Mouse (Mus musculus): ENCODE results near the gene U90926. TPM values are rescaled to one million over a fixed set of nuclear protein-coding genes. Genes with fewer than 3 reads are reported as not detected.
"Not testable (repeated sequence)": the region's sequence is repeated elsewhere in the genome, so short reads cannot be mapped to it uniquely, and the experiment has no call there.

Gene U90926
- polyA plus RNA-seq, 1 experiment from 2014 or later: not detected

GRCm38 (mm10) chr5:92212231-92212630 is 3.0 kb downstream of the U90926 start:
- H3K9ac ChIP-seq: no peak overlapping the region
- H3K27me3 ChIP-seq: peaks cover 5% of the 10 kb centered on the region; the same call in 1 of the 2 replicates
- H3K27ac ChIP-seq: no peak overlapping the region
- no peaks in the 10 kb centered on the region for H3K4me1 ChIP-seq (replicated peaks)
- no peaks in the 10 kb centered on the region for H3K36me3 ChIP-seq
- no peak overlapping the region for H3K4me3 ChIP-seq (replicated peaks)
- 70% methylated on average over 4 of the region's 4 CpGs for WGBS (ENCODE audit: insufficient replicate concordance)
- no peak overlapping the region for H3K4me2 ChIP-seq
- DNase-seq (no peak), ATAC-seq (ENCODE audit: low read depth) (no peak)
- H3K9me3 ChIP-seq (replicated peaks): no peaks in the 10 kb centered on the region

GRCm38 (mm10) chr5:92210205-92210604 is 5.0 kb downstream of the U90926 start:
- H3K4me2 ChIP-seq: no peak overlapping the region
- H3K9ac ChIP-seq: no peak overlapping the region
- ATAC-seq (ENCODE audit: low read depth): no peak
- H3K36me3 ChIP-seq: no peaks in the 10 kb centered on the region
- peaks cover 6% of the 10 kb centered on the region; the same call in 1 of the 2 replicates for H3K4me1 ChIP-seq (replicated peaks)
- no peak for DNase-seq
- H3K9me3 ChIP-seq (replicated peaks): no peaks in the 10 kb centered on the region
- H3K27ac ChIP-seq: no peak overlapping the region
- 47% methylated on average over 8 of the region's 8 CpGs for WGBS (ENCODE audit: insufficient replicate concordance)
- H3K27me3 ChIP-seq: peaks cover 5% of the 10 kb centered on the region; the same call in 1 of the 2 replicates
- H3K4me3 ChIP-seq (replicated peaks): no peak overlapping the region

GRCm38 (mm10) chr5:92206121-92206520 is 9.1 kb downstream of the U90926 start:
- Histone ChIP-seq H3K27me3 (no peaks in the 10 kb centered on the region), H3K4me2 (no peak overlapping the region), H3K9ac (no peak overlapping the region), H3K9me3 (replicated peaks) (no peaks in the 10 kb centered on the region), H3K27ac (no peak overlapping the region), H3K36me3 (peaks cover 19% of the 10 kb centered on the region), H3K4me3 (replicated peaks) (no peak overlapping the region), H3K4me1 (replicated peaks) (peaks cover 21% of the 10 kb centered on the region)
- ATAC-seq (ENCODE audit: low read depth) (no peak), DNase-seq (no peak)
- 81% methylated on average over 6 of the region's 6 CpGs for WGBS (ENCODE audit: insufficient replicate concordance)

GRCm38 (mm10) chr5:92205706-92206105 is 9.5 kb downstream of the U90926 start:
- no peak for ATAC-seq (ENCODE audit: low read depth)
- Histone ChIP-seq H3K4me3 (replicated peaks) (no peak overlapping the region), H3K9me3 (replicated peaks) (no peaks in the 10 kb centered on the region), H3K4me1 (replicated peaks) (peaks cover 21% of the 10 kb centered on the region), H3K9ac (no peak overlapping the region), H3K27me3 (no peaks in the 10 kb centered on the region), H3K36me3 (peaks cover 23% of the 10 kb centered on the region), H3K4me2 (no peak overlapping the region), H3K27ac (no peak overlapping the region)
- 75% methylated on average over 5 of the region's 5 CpGs for WGBS (ENCODE audit: insufficient replicate concordance)
- no peak for DNase-seq

- Histone ChIP-seq H3K4me3 (replicated peaks) (no peak overlapping the region), H3K9ac (no peak overlapping the region), H3K9me3 (replicated peaks) (no peaks in the 10 kb centered on the region), H3K4me2 (no peak overlapping the region), H3K36me3 (peaks cover 26% of the 10 kb centered on the region), H3K27me3 (no peaks in the 10 kb centered on the region), H3K27ac (no peak overlapping the region), H3K4me1 (replicated peaks) (peaks cover 21% of the 10 kb centered on the region)
- DNase-seq (no peak), ATAC-seq (ENCODE audit: low read depth) (peak; percentile 17; the same call in 1 of the 2 replicates)
- WGBS (ENCODE audit: insufficient replicate concordance): 57% methylated on average over 7 of the region's 7 CpGs
Observed at GRCm38 (mm10) chr5:92205184-92205583, 10.0 kb downstream of the U90926 start.

- no peak overlapping the region for H3K4me2 ChIP-seq
- H3K36me3 ChIP-seq: peaks cover 33% of the 10 kb centered on the region
Observed at GRCm38 (mm10) chr5:92204162-92205036, 10.8 kb downstream of the U90926 start.

GRCm38 (mm10) chr5:92198266-92198665 is 16.9 kb downstream of the U90926 start:
- 82% methylated on average over 8 of the region's 8 CpGs for WGBS (ENCODE audit: insufficient replicate concordance)
- H3K4me2 ChIP-seq: no peak overlapping the region
- H3K4me3 ChIP-seq (replicated peaks): no peak overlapping the region
- ATAC-seq (ENCODE audit: low read depth) (no peak), DNase-seq (no peak)
- H3K27ac ChIP-seq: no peak overlapping the region
- H3K36me3 ChIP-seq: peaks cover 83% of the 10 kb centered on the region
- no peaks in the 10 kb centered on the region for H3K4me1 ChIP-seq (replicated peaks)
- H3K9me3 ChIP-seq (replicated peaks): no peaks in the 10 kb centered on the region
- H3K27me3 ChIP-seq: no peaks in the 10 kb centered on the region
- H3K9ac ChIP-seq: no peak overlapping the region

More at GRCm38 (mm10) chr5:92204162-92205036, 10.8 kb downstream of the U90926 start:
- H3K27ac ChIP-seq: no peak overlapping the region
- 40% methylated on average over 6 of the region's 6 CpGs for WGBS (ENCODE audit: insufficient replicate concordance)
- no peaks in the 10 kb centered on the region for H3K27me3 ChIP-seq
- DNase-seq: no peak
- no peaks in the 10 kb centered on the region for H3K9me3 ChIP-seq (replicated peaks)
- H3K4me3 ChIP-seq (replicated peaks): no peak overlapping the region
- H3K4me1 ChIP-seq (replicated peaks): peaks cover 21% of the 10 kb centered on the region
- ATAC-seq (ENCODE audit: low read depth): peak; percentile 68
- H3K9ac ChIP-seq: no peak overlapping the region

- WGBS (ENCODE audit: insufficient replicate concordance): 81% methylated on average over 15 of the region's 15 CpGs
- H3K4me3 ChIP-seq (replicated peaks): no peak overlapping the region
- no peak for DNase-seq
Observed at GRCm38 (mm10) chr5:92196895-92197811, 18.1 kb downstream of the U90926 start.

GRCm38 (mm10) chr5:92195716-92196115 is 19.5 kb downstream of the U90926 start:
- 69% methylated on average over 2 of the region's 2 CpGs for WGBS (ENCODE audit: insufficient replicate concordance)
- not testable (repeated sequence) for H3K4me1 ChIP-seq (replicated peaks); H3K9ac ChIP-seq; H3K4me2 ChIP-seq; H3K27me3 ChIP-seq; H3K27ac ChIP-seq; ATAC-seq (ENCODE audit: low read depth); H3K9me3 ChIP-seq (replicated peaks); DNase-seq; H3K4me3 ChIP-seq (replicated peaks)
- H3K36me3 ChIP-seq: peaks cover 81% of the 10 kb centered on the region

More at GRCm38 (mm10) chr5:92196895-92197811, 18.1 kb downstream of the U90926 start:
- Histone ChIP-seq H3K27ac (no peak overlapping the region), H3K36me3 (peaks cover 88% of the 10 kb centered on the region), H3K27me3 (no peaks in the 10 kb centered on the region), H3K9me3 (replicated peaks) (no peaks in the 10 kb centered on the region), H3K4me2 (no peak overlapping the region), H3K4me1 (replicated peaks) (no peaks in the 10 kb centered on the region), H3K9ac (no peak overlapping the region)
- no peak for ATAC-seq (ENCODE audit: low read depth)

GRCm38 (mm10) chr5:92188881-92189483 is 26.2 kb downstream of the U90926 start:
- Histone ChIP-seq H3K27me3 (no peaks in the 10 kb centered on the region), H3K4me3 (replicated peaks) (no peak overlapping the region), H3K27ac (no peak overlapping the region), H3K4me2 (no peak overlapping the region), H3K4me1 (replicated peaks) (no peaks in the 10 kb centered on the region), H3K9ac (no peak overlapping the region), H3K36me3 (peaks cover 78% of the 10 kb centered on the region), H3K9me3 (replicated peaks) (no peaks in the 10 kb centered on the region)
- WGBS (ENCODE audit: insufficient replicate concordance): 88% methylated on average over 7 of the region's 7 CpGs
- ATAC-seq (ENCODE audit: low read depth): no peak
- no peak for DNase-seq
